Mouse (Mus musculus): ENCODE measurements around the gene Mrpl45. TPM values are rescaled to one million over a fixed set of nuclear protein-coding genes. Genes with fewer than 3 reads are reported as not detected.

Gene Mrpl45
- polyA plus RNA-seq, 1 experiment from 2014 or later: 65.7 TPM

GRCm38 (mm10) chr11:97280216-97280861 is 35.2 kb upstream of the Mrpl45 start, which contains the start of gene Npepps:
Npepps (minus strand) TSS chr11:97280638.
- 0 out of 2 replicates have a peak, but pooled peaks cover 3% of the 10 kb centered on the region for H3K36me3 ChIP-seq (replicated peaks)
- H3K27me3 ChIP-seq (replicated peaks; ENCODE audit: low read depth, poor library complexity, severe bottlenecking): no peaks in the 10 kb centered on the region
- peak within 1 kb of the TSS; percentile 99 for H3K4me3 ChIP-seq
- no peaks in the 10 kb centered on the region for H3K9me3 ChIP-seq
- peak within 1 kb of the TSS; percentile 99 for H3K27ac ChIP-seq (replicated peaks)
- peaks cover 17% of the 10 kb centered on the region for H3K4me1 ChIP-seq
- under 1% methylated on average over 75 of the region's 83 CpGs for WGBS
- DNase-seq (ENCODE audit: low spot score): peak; percentile 89

- Histone ChIP-seq H3K4me1 (peaks cover 20% of the 10 kb centered on the region), H3K9me3 (no peaks in the 10 kb centered on the region), H3K27me3 (replicated peaks; ENCODE audit: low read depth, poor library complexity, severe bottlenecking) (no peaks in the 10 kb centered on the region), H3K4me3 (no peak overlapping the region), H3K27ac (replicated peaks) (no peak overlapping the region), H3K36me3 (replicated peaks) (0 out of 2 replicates have a peak, but pooled peaks cover under 1% of the 10 kb centered on the region)
- DNase-seq (ENCODE audit: low spot score): no peak
- 87% methylated on average over 6 of the region's 6 CpGs for WGBS
Measured at GRCm38 (mm10) chr11:97282179-97282578, 33.3 kb upstream of the Mrpl45 start.

GRCm38 (mm10) chr11:97284854-97285253 is 30.7 kb upstream of the Mrpl45 start:
- DNase-seq (ENCODE audit: low spot score): no peak
- H3K36me3 ChIP-seq (replicated peaks): no peaks in the 10 kb centered on the region
- no peaks in the 10 kb centered on the region for H3K9me3 ChIP-seq
- no peaks in the 10 kb centered on the region for H3K27me3 ChIP-seq (replicated peaks; ENCODE audit: low read depth, poor library complexity, severe bottlenecking)
- WGBS: 76% methylated on average over 4 of the region's 4 CpGs
- H3K27ac ChIP-seq (replicated peaks): no peak overlapping the region
- peaks cover 10% of the 10 kb centered on the region for H3K4me1 ChIP-seq
- no peak overlapping the region for H3K4me3 ChIP-seq

- H3K27ac ChIP-seq (replicated peaks): no peak overlapping the region
- peaks cover 15% of the 10 kb centered on the region for H3K4me1 ChIP-seq
- no peak for DNase-seq (ENCODE audit: low spot score)
- H3K36me3 ChIP-seq (replicated peaks): no peaks in the 10 kb centered on the region
- H3K27me3 ChIP-seq (replicated peaks; ENCODE audit: low read depth, poor library complexity, severe bottlenecking): no peaks in the 10 kb centered on the region
- H3K4me3 ChIP-seq: no peak overlapping the region
- WGBS: 74% methylated on average over 9 of the region's 9 CpGs
- no peaks in the 10 kb centered on the region for H3K9me3 ChIP-seq
Measured at GRCm38 (mm10) chr11:97285852-97286775, 29.4 kb upstream of the Mrpl45 start.

- WGBS: 60% methylated on average over 6 of the region's 6 CpGs
- H3K27ac ChIP-seq (replicated peaks): no peak overlapping the region
- no peak overlapping the region for H3K4me3 ChIP-seq
- no peaks in the 10 kb centered on the region for H3K27me3 ChIP-seq (replicated peaks; ENCODE audit: low read depth, poor library complexity, severe bottlenecking)
- no peaks in the 10 kb centered on the region for H3K9me3 ChIP-seq
- peaks cover 15% of the 10 kb centered on the region for H3K4me1 ChIP-seq
- DNase-seq (ENCODE audit: low spot score): no peak
- H3K36me3 ChIP-seq (replicated peaks): no peaks in the 10 kb centered on the region
Measured at GRCm38 (mm10) chr11:97286973-97287372, 28.5 kb upstream of the Mrpl45 start.

- H3K4me3 ChIP-seq: no peak overlapping the region
- no peak for DNase-seq (ENCODE audit: low spot score)
Measured at GRCm38 (mm10) chr11:97287643-97288042, 27.9 kb upstream of the Mrpl45 start.

GRCm38 (mm10) chr11:97289276-97290230 is 26.0 kb upstream of the Mrpl45 start:
- Histone ChIP-seq H3K9me3 (no peaks in the 10 kb centered on the region), H3K27me3 (replicated peaks; ENCODE audit: low read depth, poor library complexity, severe bottlenecking) (no peaks in the 10 kb centered on the region), H3K36me3 (replicated peaks) (no peaks in the 10 kb centered on the region), H3K4me1 (peaks cover 15% of the 10 kb centered on the region), H3K27ac (replicated peaks) (peak overlapping the region; percentile 3; the same call in 1 of the 2 replicates), H3K4me3 (no peak overlapping the region)
- DNase-seq (ENCODE audit: low spot score): no peak
- WGBS: 46% methylated on average over 12 of the region's 12 CpGs

More at GRCm38 (mm10) chr11:97287643-97288042, 27.9 kb upstream of the Mrpl45 start:
- Histone ChIP-seq H3K9me3 (no peaks in the 10 kb centered on the region), H3K4me1 (peaks cover 15% of the 10 kb centered on the region), H3K27ac (replicated peaks) (no peak overlapping the region), H3K36me3 (replicated peaks) (no peaks in the 10 kb centered on the region), H3K27me3 (replicated peaks; ENCODE audit: low read depth, poor library complexity, severe bottlenecking) (no peaks in the 10 kb centered on the region)

- Histone ChIP-seq H3K4me1 (peaks cover 12% of the 10 kb centered on the region), H3K27ac (replicated peaks) (no peak overlapping the region), H3K9me3 (no peaks in the 10 kb centered on the region), H3K4me3 (no peak overlapping the region), H3K36me3 (replicated peaks) (no peaks in the 10 kb centered on the region), H3K27me3 (replicated peaks; ENCODE audit: low read depth, poor library complexity, severe bottlenecking) (no peaks in the 10 kb centered on the region)
- DNase-seq (ENCODE audit: low spot score): no peak
- WGBS: 91% methylated on average over 1 of the region's 1 CpGs
Measured at GRCm38 (mm10) chr11:97292731-97293130, 22.8 kb upstream of the Mrpl45 start.

- no peak overlapping the region for H3K4me3 ChIP-seq
- DNase-seq (ENCODE audit: low spot score): no peak
- H3K4me1 ChIP-seq: no peaks in the 10 kb centered on the region
- no peaks in the 10 kb centered on the region for H3K36me3 ChIP-seq (replicated peaks)
- 75% methylated on average over 4 of the region's 4 CpGs for WGBS
- no peak overlapping the region for H3K27ac ChIP-seq (replicated peaks)
- no peaks in the 10 kb centered on the region for H3K27me3 ChIP-seq (replicated peaks; ENCODE audit: low read depth, poor library complexity, severe bottlenecking)
- H3K9me3 ChIP-seq: no peaks in the 10 kb centered on the region
Measured at GRCm38 (mm10) chr11:97296542-97296941, 19.0 kb upstream of the Mrpl45 start.

- 91% methylated on average over 2 of the region's 2 CpGs for WGBS
- DNase-seq (ENCODE audit: low spot score): no peak
- Histone ChIP-seq H3K4me3 (no peak overlapping the region), H3K27me3 (replicated peaks; ENCODE audit: low read depth, poor library complexity, severe bottlenecking) (no peaks in the 10 kb centered on the region), H3K4me1 (no peaks in the 10 kb centered on the region), H3K27ac (replicated peaks) (no peak overlapping the region), H3K36me3 (replicated peaks) (no peaks in the 10 kb centered on the region), H3K9me3 (no peaks in the 10 kb centered on the region)
Measured at GRCm38 (mm10) chr11:97299939-97300338, 15.6 kb upstream of the Mrpl45 start.

GRCm38 (mm10) chr11:97301406-97301805 is 14.1 kb upstream of the Mrpl45 start:
- H3K9me3 ChIP-seq: no peaks in the 10 kb centered on the region
- H3K36me3 ChIP-seq (replicated peaks): no peaks in the 10 kb centered on the region
- WGBS: 91% methylated on average over 16 of the region's 16 CpGs
- no peak overlapping the region for H3K4me3 ChIP-seq
- no peaks in the 10 kb centered on the region for H3K4me1 ChIP-seq
- H3K27me3 ChIP-seq (replicated peaks; ENCODE audit: low read depth, poor library complexity, severe bottlenecking): no peaks in the 10 kb centered on the region
- no peak overlapping the region for H3K27ac ChIP-seq (replicated peaks)
- no peak for DNase-seq (ENCODE audit: low spot score)

- Histone ChIP-seq H3K27ac (replicated peaks) (no peak overlapping the region), H3K36me3 (replicated peaks) (no peaks in the 10 kb centered on the region), H3K4me1 (no peaks in the 10 kb centered on the region), H3K27me3 (replicated peaks; ENCODE audit: low read depth, poor library complexity, severe bottlenecking) (no peaks in the 10 kb centered on the region), H3K4me3 (no peak overlapping the region), H3K9me3 (no peaks in the 10 kb centered on the region)
- WGBS: 40% methylated on average over 7 of the region's 7 CpGs
- no peak for DNase-seq (ENCODE audit: low spot score)
Measured at GRCm38 (mm10) chr11:97302231-97302781, 13.2 kb upstream of the Mrpl45 start.
